In genomic region chr7:101836271-101837153, GRCm38 (mm10) we compare ENCODE assay signal across 8 mouse cellular contexts. TPM values are rescaled to one million over a fixed set of nuclear protein-coding genes. Genes with fewer than 3 reads are reported as not detected.
A peak's percentile ranks its signal among the peaks of the same experiment; 100 is the strongest.
DNase-seq lines count a peak whose midpoint lies in the region; ATAC-seq and TF ChIP-seq lines count a peak whose summit lies in the region.

No protein-coding gene starts in this region.

- peak overlapping the region; percentile 100 for H3K4me2 ChIP-seq in forebrain, embryonic 15.5 days (replicated peaks)
- peak overlapping the region; percentile 92 for H3K4me2 ChIP-seq in hindbrain, embryonic 12.5 days (replicated peaks)

- no peaks in the 10 kb centered on the region for H3K9me3 ChIP-seq in forebrain, embryonic 15.5 days
- no peaks in the 10 kb centered on the region for H3K9me3 ChIP-seq in hindbrain, embryonic 12.5 days (replicated peaks)

- peak overlapping the region; percentile 68 for H3K9ac ChIP-seq in forebrain, embryonic 15.5 days (replicated peaks)
- peak overlapping the region; percentile 85 for H3K9ac ChIP-seq in hindbrain, embryonic 12.5 days

- peak; percentile 51 for DNase-seq in ES-CJ7 (ENCODE audit: low read depth, low spot score)
- peak; percentile 40 to 45 for DNase-seq in layer of hippocampus, postnatal 36 days
- peak; percentile 72 to 76 for DNase-seq in lung, postnatal 4 days
- peak; percentile 76 for DNase-seq in retina, embryonic 14.5 days (ENCODE audit: low spot score)
- DNase-seq in urinary bladder, adult 2 months (ENCODE audit: low spot score): peak; percentile 56

- no peak for TF ChIP-seq POLR2A in bone marrow macrophage, adult 2 months (IDR thresholded peaks at IDR 0.05; ENCODE audit: borderline replicate concordance, low read depth, low read length)

- peaks cover 32% of the 10 kb centered on the region for H3K4me1 ChIP-seq in bone marrow macrophage, adult 2 months (ENCODE audit: control insufficient read depth, insufficient read depth, low read length)
- peaks cover 54% of the 10 kb centered on the region for H3K4me1 ChIP-seq in forebrain, embryonic 15.5 days
- peaks cover 38% of the 10 kb centered on the region for H3K4me1 ChIP-seq in hindbrain, embryonic 12.5 days

- peak; percentile 36 for ATAC-seq in forebrain, embryonic 15.5 days (replicated peaks)
- ATAC-seq in hindbrain, embryonic 12.5 days (ENCODE audit: low FRiP score): peak; percentile 61

- H3K27me3 ChIP-seq in forebrain, embryonic 15.5 days: no peaks in the 10 kb centered on the region
- no peaks in the 10 kb centered on the region for H3K27me3 ChIP-seq in hindbrain, embryonic 12.5 days

- no peak for TF ChIP-seq CTCF in bone marrow macrophage, adult 2 months (IDR thresholded peaks at IDR 0.05; ENCODE audit: low read depth, low read length)

- peak overlapping the region; percentile 86 for H3K27ac ChIP-seq in bone marrow macrophage, adult 2 months (ENCODE audit: insufficient read depth, low read depth, low read length)
- peak overlapping the region; percentile 75 for H3K27ac ChIP-seq in forebrain, embryonic 15.5 days (replicated peaks)
- peak overlapping the region; percentile 92 for H3K27ac ChIP-seq in hindbrain, embryonic 12.5 days

- H3K4me3 ChIP-seq in bone marrow macrophage, adult 2 months (ENCODE audit: insufficient read depth, low read length): peak overlapping the region; percentile 70
- H3K4me3 ChIP-seq in forebrain, embryonic 15.5 days: peak overlapping the region; percentile 80
- peak overlapping the region; percentile 76 for H3K4me3 ChIP-seq in hindbrain, embryonic 12.5 days

- 0 out of 2 replicates have a peak, but pooled peaks cover 6% of the 10 kb centered on the region for H3K36me3 ChIP-seq in forebrain, embryonic 15.5 days
- peaks cover 16% of the 10 kb centered on the region for H3K36me3 ChIP-seq in hindbrain, embryonic 12.5 days

- 0% methylated on average over 63 of the region's 63 CpGs for WGBS in forebrain, embryonic 15.5 days
- WGBS in hindbrain, embryonic 12.5 days: under 1% methylated on average over 63 of the region's 63 CpGs

RNA-seq across cellular contexts. Expression of gene Inppl1, which starts 1.5 kb away (rescaled TPM):
- 114 and 115 TPM in 2 replicates for polyA plus RNA-seq in bone marrow macrophage, adult 2 months (2012; ENCODE audit: insufficient read depth, insufficient read length, missing spikeins)
- 18.0 and 22.3 TPM in 2 replicates for polyA plus RNA-seq in forebrain, embryonic 15.5 days (2015; fragmentation: Nextera tagmentation; extraction: Ambion mirVana)
- 38.6 and 41.9 TPM in 2 replicates for polyA plus RNA-seq in hindbrain, embryonic 12.5 days (2016; fragmentation: Nextera tagmentation; extraction: Ambion mirVana)
- total RNA-seq in layer of hippocampus, postnatal 36 days (2021): 10 to 100 TPM; 28.7 to 29.2 TPM
- 54.1 and 59.0 TPM in 2 replicates for polyA plus RNA-seq in urinary bladder, adult 2 months (2012; rRNA removed)

RNA-seq across cellular contexts. Expression of gene Phox2a, which starts 18.4 kb away (rescaled TPM):
- not detected in 2 replicates for polyA plus RNA-seq in bone marrow macrophage, adult 2 months (2012; ENCODE audit: insufficient read depth, insufficient read length, missing spikeins)
- polyA plus RNA-seq in forebrain, embryonic 15.5 days (2015; fragmentation: Nextera tagmentation; extraction: Ambion mirVana): not detected in 2 replicates
- polyA plus RNA-seq in hindbrain, embryonic 12.5 days (2016; fragmentation: Nextera tagmentation; extraction: Ambion mirVana): 3.8 and 4.4 TPM in 2 replicates
- total RNA-seq in layer of hippocampus, postnatal 36 days (2021): not detected
- polyA plus RNA-seq in urinary bladder, adult 2 months (2012; rRNA removed): 0.09 and 0.14 TPM in 2 replicates

RNA-seq across cellular contexts. Expression of gene Folr2, which starts 20.5 kb away (rescaled TPM):
- 379 and 471 TPM in 2 replicates for polyA plus RNA-seq in bone marrow macrophage, adult 2 months (2012; ENCODE audit: insufficient read depth, insufficient read length, missing spikeins)
- polyA plus RNA-seq in forebrain, embryonic 15.5 days (2015; fragmentation: Nextera tagmentation; extraction: Ambion mirVana): 1.2 and 1.6 TPM in 2 replicates
- 1.7 and 1.9 TPM in 2 replicates for polyA plus RNA-seq in hindbrain, embryonic 12.5 days (2016; fragmentation: Nextera tagmentation; extraction: Ambion mirVana)
- total RNA-seq in layer of hippocampus, postnatal 36 days (2021): not detected
- 63.8 and 99.3 TPM in 2 replicates for polyA plus RNA-seq in urinary bladder, adult 2 months (2012; rRNA removed)

RNA-seq across cellular contexts. Expression of gene Anapc15, which starts 27.0 kb away (rescaled TPM):
- 103 and 112 TPM in 2 replicates for polyA plus RNA-seq in bone marrow macrophage, adult 2 months (2012; ENCODE audit: insufficient read depth, insufficient read length, missing spikeins)
- polyA plus RNA-seq in forebrain, embryonic 15.5 days (2015; fragmentation: Nextera tagmentation; extraction: Ambion mirVana): 71.1 and 74.3 TPM in 2 replicates
- 74.9 and 86.7 TPM in 2 replicates for polyA plus RNA-seq in hindbrain, embryonic 12.5 days (2016; fragmentation: Nextera tagmentation; extraction: Ambion mirVana)
- total RNA-seq in layer of hippocampus, postnatal 36 days (2021): 10 to 100 TPM; 27.9 to 30.1 TPM
- 41.6 and 47.8 TPM in 2 replicates for polyA plus RNA-seq in urinary bladder, adult 2 months (2012; rRNA removed)

RNA-seq across cellular contexts. Expression of gene Folr1, which starts 34.1 kb away (rescaled TPM):
- polyA plus RNA-seq in bone marrow macrophage, adult 2 months (2012; ENCODE audit: insufficient read depth, insufficient read length, missing spikeins): 1.6 and 1.7 TPM in 2 replicates
- 18.9 and 30.4 TPM in 2 replicates for polyA plus RNA-seq in forebrain, embryonic 15.5 days (2015; fragmentation: Nextera tagmentation; extraction: Ambion mirVana)
- polyA plus RNA-seq in hindbrain, embryonic 12.5 days (2016; fragmentation: Nextera tagmentation; extraction: Ambion mirVana): 11.5 and 12.7 TPM in 2 replicates
- total RNA-seq in layer of hippocampus, postnatal 36 days (2021): 1 to 10 TPM in 1 of 2 experiments, under 1 TPM in 1; 0.62 to 4.9 TPM
- polyA plus RNA-seq in urinary bladder, adult 2 months (2012; rRNA removed): 0.72 and 2.7 TPM in 2 replicates

Comparison
In these comparisons a context has a peak if more than half of its experiments do, and no peak if none do; other contexts are left out.
1. Peak in every context shown above with its lines: DNase-seq, ATAC-seq, H3K4me3 ChIP-seq and H3K27ac ChIP-seq.
2. RNA of gene Folr2, which starts 20.5 kb away (polyA plus RNA-seq): 379 to 471 TPM in bone marrow macrophage, adult 2 months and 63.8 to 99.3 TPM in urinary bladder, adult 2 months; 1.7 to 1.9 TPM in hindbrain, embryonic 12.5 days and 1.2 to 1.6 TPM in forebrain, embryonic 15.5 days; every median in the first group is over 10 times any median in the second.